Mouse (Mus musculus): ENCODE data around the gene Amt.
"Not testable (repeated sequence)": the region's sequence is repeated elsewhere in the genome, so short reads cannot be mapped to it uniquely, and the experiment has no call there.

Gene Amt

DNA sequence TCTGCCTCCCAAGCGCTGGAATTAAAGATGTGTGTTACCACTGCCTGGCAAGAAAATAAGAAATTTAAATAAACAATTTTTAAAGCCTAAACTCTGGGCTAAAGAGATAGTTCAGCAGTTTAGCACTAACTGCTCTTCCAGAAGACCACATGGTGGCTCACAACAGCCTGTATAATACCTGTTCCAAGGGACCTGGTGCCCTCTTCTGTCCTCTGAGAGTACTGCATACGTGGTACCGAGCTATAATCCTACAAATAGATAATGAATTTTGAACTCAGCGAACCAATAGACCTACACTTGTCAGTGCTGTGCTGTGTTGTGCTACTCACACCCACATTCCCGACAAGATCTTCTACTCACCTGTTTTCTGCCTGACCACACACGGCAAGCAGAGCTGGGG lies 12.2 kb upstream of the Amt start:
- DNase-seq, result peak; percentile 74

DNA sequence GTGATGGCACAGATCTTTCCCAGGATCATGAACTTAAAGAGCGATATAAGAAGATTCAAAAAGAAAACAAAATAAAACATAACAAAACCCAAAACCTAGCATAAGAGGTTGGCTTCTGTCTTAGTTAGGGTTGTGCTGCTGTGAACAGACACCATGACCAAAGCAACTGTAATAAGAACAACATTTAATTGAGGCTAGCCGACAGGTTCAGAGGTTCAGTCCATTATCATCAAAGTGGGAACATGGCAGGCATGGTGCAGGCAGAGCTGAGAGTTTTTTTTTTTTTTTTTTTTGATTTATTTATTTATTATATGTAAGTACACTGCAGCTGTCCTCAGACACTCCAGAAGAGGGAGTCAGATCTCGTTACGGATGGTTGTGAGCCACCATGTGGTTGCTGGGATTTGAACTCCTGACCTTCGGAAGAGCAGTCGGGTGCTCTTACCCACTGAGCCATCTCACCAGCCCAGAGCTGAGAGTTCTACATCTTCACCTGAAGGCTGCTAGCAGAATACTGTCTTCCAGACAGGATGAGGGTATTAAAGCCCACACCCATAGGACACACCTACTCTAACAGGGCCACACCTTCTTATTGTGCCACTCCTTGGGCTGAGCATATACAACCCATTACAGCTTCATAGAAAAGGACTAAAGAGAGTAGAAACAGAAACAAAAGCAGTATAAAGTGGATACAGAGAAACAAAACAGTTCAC lies 9.0 kb upstream of the Amt start:
- not testable (repeated sequence) for DNase-seq

DNA sequence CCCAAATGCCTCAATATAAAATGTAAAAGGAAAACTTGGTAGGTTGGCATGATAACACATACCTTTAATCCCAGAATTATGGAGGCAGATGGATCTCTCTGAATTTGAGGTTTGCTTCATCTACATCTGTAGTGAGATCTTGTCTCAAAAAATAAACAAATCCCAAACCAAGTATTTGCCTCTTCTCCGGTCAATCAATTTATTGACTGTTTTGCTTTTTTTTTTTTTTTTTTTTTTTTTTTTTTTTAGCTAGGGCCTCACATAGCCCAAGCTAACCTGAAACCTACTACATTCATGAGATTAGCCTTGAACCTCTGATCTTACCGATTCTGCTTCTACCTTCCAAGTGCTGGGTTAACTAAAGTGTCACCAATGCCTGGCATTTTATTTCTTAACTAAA lies 7.3 kb upstream of the Amt start:
- no peak for DNase-seq

DNA sequence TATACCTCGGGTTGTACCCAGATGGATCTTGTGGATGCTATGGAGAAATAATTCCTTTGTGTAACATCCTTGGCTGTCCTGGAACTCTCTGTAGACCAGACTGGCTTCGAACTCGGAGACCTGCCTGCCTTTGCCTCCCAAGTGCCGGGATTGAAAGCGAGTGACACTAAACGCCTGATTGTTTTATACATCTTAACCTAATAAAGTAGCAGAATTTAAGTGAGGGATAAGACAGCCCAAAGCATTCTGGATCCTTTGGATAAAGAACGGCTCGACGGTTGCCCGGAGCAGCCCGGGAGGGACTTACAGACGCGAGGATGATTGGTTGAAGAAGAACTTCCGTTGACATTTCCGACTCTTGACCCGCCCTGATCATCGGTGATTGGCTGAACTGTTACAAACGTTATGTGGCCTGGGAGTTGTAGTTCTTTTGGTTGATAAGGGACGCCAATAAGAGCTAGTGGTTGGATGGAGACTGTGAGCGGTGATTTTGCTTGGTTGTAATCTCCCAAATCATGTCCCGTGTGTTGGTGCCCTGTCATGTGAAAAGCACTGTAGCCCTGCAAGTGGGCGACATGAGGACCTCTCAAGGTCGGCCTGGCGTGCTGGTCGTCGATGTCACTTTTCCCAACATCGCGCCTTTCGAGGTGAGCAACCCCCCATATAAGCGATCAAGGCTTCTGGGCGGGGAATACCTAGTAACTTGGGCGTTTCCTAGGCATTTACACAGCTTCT lies 6.5 kb upstream of the Amt start, which contains the start of gene Nicn1:
Gene Nicn1, plus strand, starts transcription at position 414 of the 735 bp plus-strand sequence.
- peak; percentile 82 for DNase-seq

DNA sequence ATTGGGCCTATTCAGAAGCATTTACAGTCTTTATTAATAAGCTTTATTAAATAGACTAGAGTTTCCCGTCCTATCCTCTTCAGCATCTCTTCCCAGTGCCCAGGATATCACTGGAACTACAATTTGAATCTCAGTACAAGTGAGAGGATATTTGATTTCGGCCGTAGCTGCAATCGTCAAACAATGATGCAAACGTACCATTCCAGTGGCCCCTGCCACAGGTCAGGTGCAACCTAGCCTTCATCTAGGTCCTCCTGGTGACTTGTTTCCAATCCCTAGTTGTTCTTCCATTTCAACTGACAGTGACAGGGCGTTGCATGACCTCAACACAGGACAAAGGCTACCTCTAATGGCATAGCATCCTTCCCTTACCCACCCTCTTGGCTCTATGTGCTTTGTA lies 5.9 kb upstream of the Amt start:
- DNase-seq, result no peak

DNA sequence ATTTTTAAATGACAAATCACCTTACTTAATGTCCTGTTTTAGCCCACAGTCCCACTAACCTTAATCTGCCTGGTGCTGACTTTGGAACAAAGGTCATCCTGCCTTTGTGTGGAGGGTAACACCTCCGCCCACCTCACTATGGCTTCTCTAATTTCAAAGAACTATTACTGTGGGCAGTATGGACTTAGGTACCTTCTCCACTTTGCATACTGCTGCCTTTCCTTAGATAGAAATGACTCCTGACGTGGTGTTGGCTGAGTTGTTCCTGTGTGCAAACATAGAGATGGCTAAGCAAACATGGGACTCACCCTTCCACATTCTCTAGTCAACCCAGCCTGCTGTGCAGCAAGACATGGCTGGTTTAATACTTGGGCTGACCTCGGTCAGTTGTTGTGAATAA lies 5.2 kb downstream of the Amt start:
- no peak for DNase-seq

DNA sequence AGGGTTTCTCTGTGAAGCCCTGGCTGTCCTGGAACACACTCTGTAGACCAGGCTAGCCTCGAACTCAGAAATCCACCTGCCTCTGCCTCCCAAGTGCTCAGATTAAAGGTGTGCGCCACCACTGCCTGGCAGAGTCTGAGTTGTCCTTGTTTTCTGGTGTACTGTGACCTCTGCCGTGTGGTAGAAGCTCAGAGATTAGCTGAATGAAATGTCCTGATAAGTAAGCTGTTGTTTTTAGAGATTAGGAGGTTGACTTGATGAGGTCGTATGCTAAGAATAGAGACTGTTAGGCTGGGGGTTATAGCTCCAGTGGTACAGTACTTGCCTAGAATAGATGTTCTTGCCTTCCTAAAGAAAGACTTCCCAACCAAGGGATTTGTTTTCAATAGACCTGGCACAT lies 8.1 kb downstream of the Amt start:
- DNase-seq, result no peak

DNA sequence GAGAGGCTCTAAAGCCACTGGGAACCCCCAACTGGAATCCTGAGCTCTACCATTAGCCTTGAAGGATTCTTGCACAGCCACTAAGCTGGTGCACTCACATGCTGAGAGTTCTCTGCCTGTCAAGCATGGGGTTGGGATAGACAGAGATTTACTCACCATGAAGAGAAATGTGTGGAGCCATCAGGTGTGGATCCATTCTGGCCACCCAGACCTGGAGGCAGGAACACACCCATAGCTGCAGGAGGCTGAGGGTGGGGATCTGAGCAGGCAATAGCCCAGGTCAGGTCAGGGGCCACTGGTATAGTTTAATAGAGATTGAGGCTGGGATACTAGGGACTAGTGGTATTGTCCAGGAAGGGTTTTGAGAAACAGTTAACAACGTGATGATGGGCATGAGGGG lies 8.5 kb downstream of the Amt start:
- DNase-seq, result no peak

DNA sequence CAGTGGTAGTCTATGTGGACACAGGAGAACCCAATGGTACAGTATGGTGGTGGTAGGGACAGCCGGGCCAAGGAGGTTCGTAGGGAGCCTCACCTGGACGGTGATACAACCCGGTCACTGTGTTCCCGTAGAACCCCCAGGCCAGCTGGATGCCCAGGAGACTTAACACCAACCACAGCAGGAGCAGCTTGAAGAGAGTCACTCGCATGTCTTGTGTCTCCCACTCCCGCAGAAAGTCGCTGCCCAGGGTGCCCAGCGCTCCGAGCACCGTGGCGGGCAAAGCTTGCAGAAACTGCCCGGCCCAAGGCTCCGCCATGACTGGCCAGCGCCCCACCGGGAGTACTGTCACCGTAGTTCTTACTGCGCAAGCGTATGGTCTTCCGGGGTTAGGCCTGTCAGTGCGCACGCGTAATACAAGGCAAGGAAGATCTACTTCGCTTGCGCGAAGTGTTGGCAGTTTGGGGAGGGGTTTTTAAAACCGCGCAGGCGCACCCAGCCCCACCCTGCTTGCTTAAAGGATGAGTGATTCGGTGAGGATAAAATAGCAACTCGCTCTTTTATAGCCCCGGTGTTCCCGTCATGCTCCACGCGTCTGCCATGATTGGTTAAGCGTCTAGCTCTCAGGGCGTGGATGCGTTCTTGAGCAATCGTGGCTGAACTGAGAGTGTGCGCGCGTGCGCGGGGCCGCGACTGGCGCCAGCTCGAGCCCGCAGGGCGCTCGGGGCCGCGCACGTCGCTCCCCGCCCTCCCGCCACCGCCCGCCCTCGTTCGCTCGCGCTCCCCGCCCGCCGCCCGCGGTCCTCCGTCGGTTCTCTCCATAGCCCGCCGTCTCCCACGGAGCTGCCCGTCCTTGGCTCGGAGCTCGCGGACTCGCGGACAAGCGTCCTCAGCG lies 9.2 kb downstream of the Amt start, which contains the start of the genes Rhoa and Tcta:
Gene Rhoa, plus strand, starts transcription at position 501 of the 892 bp plus-strand sequence.
Gene Tcta, minus strand, starts transcription at position 532 of the 892 bp plus-strand sequence.
- DNase-seq, result peak; percentile 95

DNA sequence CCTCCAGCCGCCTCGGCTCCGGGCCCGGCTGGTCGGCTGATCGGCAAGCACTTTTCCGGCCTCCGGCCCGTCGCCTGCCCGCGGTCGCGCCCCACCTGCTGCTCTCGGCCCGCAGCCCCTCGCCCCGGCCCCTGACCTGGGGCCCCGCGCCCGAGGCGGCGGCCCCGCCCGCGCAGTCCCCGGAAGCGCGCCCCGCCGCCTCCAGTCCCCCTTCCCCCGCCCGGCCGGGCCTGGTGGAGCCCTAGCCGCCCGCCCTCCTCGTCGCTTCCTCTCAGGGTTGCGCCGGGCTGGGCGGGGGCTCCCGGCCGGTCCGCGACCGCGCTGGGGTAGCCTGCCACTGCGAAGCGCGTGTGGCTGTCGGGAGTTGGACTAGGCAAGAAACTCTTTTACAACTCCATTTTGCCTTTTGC lies 9.9 kb downstream of the Amt start:
- peak; percentile 66 for DNase-seq

DNA sequence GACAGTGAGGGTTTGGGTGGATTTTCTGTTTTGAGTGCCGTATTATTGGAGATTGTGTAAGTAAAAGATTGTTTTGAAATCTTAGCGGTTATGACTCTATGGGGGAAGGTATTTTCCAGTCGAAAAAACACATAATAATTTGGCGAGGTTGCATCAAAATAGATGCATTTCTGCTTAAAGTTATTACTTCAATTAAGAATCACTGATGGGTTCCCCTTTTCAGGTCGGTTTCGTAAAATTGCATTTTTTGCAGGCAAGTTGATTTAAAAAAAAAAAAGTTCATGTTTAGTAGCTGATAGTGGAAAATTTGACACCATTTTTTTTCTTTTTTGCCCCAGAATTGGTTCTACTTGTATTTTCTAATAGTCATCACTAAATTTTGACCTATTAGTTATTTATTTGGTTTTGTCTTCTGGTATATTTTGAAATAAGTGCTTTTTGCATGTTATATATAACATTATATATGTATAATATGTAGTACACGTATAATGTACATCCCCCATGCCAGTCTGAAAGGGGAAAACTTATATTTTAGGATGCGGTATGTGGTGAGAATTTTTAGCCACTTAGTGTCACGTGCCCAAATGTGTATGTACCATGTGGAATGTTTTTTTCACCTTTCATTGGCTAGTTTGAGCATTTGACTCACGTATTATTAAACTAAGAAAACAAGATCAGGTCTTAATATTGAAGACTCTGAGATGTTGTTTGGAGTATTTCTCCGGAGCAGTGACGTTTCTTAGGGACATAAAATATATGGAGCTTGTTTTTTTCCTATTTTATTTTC lies 10.6 kb downstream of the Amt start:
- DNase-seq, result no peak

DNA sequence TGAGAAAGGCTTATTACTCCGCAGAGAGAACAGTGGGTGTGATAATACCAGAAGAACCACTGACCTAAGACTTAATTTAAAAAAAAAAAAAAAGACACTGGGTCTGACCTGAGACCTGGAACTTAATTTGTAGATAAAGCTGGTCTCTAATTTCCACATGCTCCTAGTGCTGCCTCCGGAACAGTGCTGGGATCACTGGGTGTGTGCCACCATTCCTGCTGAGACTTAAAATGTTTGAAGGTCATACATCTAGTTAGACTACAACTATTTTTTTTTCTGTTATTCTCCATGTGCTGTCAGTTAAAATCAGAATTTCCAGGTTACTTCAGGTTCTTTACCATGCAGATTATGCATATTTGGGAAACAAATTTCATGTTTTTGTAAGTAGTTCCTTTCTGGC lies 11.5 kb downstream of the Amt start:
- no peak for DNase-seq

DNA sequence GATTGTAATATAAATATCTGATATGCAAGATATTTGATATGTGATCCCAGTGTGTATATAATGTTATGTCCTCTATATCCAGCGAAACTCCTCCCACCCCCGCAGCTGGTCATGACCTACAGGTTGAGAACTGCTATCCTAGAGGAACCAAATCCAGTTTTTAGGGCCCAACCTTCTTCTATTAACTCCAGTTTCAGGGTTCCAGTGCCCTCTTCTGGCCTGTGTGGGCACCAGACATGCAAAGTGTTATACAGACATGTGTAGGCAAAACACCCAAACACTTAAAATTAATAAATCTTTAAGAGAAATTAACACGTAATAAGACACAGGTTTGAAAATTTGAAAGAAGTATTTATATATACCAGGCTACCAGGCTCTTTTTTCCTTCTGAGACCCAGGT lies 20.9 kb downstream of the Amt start:
- no peak for DNase-seq

DNA sequence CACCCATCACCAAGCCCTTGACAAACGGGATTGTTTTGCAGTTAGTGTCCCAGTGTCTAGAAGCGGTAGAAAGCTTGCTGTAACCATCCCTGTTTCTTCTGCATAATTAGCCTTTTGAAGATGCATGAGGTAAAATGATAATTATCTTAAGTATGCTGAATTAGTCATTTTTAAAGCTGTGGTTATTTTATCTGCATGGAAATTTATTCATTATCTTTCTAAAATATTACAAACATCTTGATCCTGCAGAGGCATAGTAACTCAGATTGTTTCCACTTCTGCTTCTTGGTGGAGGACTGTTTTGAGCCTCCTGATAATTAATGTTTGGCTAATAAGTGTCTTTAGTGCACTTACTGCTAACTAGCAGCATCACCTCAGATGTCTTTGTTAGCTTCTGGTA lies 21.8 kb downstream of the Amt start:
- no peak for DNase-seq

DNA sequence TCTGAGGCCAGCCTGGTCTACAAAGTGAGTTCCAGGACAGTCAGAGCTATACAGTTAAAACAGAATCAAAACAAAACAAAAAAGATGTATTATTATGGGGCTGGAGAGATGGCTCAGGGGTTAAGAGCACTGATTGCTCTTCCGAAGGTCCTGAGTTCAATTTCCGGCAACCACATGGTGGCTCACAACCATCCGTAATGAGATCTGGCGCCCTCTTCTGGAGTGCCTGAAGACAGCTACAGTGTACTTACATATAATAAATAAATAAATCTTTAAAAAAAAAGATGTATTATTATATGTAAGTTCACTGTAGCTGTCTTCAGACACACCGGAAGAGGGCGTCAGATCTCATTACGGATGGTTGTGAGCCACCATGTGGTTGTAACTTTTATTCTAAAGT lies 25.4 kb downstream of the Amt start:
- not testable (repeated sequence) for DNase-seq

DNA sequence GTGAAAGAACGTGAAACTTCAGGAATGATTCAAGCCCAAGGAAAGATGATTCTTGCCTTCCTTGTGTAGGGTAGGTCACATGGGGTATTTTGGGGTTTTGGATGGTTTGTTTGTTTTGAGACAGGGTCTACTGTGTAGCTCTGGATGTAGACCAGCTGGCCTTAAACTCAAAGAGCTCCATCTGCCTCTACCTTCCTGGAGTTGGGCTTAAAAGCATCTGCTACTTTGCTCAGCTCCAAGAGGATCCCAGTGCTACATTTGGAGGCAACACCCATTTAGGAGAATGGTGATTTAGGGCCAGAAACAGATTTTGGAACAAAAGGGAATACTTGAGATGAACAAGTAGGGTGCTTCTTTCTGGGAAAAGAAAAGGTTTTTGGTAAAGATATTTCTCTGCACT lies 28.1 kb downstream of the Amt start:
- DNase-seq, result no peak

DNA sequence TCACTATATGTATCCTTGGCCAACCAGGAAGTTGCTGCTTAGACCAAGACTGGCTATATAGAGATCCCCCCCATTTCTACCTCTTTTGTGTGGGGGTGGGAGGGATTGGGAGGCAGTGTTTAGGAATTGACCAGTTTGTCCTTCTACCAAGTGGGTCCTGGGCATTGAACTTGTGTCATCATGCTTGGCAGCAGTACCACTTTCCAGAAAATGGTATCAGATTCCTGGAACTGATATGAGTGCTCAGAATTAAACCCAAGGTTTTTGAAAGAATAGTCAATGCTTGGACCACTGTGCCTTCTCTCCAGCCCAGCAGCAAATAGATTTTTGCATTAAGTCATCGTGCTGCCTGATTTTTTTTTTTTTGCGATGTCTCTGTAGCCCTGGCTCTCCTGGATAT lies 29.2 kb downstream of the Amt start:
- no peak for DNase-seq

DNA sequence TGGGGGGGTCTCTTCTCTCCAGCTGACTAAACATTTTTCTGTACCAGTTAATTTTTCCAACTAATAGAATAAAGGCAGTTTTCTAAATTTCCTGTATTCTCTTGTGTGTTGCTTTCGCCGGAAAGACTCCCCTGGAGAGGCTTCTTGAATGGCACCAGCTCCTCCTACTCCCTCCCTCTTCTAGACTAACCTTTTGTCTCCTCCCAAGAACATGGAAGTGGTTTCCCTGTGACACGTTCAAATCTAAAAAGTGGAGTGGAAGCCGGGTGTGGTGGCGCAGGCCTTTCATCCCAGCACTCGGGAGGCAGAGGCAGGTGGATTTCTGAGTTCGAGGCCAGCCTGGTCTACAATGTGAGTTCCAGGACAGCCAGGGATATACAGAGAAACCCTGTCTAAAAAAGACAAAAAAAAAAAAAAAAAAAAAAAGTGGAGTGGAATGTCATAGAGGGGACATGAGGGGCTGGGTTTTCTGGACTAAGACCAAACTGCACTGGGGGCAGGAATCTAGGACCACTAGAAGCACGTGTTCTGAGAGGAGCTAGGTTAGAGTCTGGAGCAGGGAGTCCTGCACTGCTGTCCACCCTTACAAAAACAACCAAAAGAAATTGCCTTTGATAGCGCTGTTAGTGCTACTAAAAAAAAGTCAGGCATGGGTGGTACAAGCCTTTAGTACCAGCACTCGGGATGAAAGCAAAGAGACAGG lies 41.3 kb downstream of the Amt start:
- no peak for DNase-seq

DNA sequence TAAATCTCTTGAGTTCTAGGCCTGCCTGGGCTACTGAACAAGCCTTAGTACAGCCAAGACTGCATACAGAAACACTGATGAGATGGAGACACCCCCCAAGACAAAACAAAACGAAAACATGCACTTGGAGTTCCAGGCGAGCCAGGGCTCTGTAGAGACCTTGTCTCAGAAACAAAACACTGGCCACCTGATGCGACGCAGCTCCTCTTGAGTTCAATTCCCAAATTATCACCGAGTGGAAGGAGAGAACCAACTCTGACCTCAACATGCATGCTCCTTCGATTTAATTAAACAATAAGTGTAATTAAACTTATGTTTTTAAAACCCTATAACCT lies 41.9 kb downstream of the Amt start:
- DNase-seq, result no peak

DNA sequence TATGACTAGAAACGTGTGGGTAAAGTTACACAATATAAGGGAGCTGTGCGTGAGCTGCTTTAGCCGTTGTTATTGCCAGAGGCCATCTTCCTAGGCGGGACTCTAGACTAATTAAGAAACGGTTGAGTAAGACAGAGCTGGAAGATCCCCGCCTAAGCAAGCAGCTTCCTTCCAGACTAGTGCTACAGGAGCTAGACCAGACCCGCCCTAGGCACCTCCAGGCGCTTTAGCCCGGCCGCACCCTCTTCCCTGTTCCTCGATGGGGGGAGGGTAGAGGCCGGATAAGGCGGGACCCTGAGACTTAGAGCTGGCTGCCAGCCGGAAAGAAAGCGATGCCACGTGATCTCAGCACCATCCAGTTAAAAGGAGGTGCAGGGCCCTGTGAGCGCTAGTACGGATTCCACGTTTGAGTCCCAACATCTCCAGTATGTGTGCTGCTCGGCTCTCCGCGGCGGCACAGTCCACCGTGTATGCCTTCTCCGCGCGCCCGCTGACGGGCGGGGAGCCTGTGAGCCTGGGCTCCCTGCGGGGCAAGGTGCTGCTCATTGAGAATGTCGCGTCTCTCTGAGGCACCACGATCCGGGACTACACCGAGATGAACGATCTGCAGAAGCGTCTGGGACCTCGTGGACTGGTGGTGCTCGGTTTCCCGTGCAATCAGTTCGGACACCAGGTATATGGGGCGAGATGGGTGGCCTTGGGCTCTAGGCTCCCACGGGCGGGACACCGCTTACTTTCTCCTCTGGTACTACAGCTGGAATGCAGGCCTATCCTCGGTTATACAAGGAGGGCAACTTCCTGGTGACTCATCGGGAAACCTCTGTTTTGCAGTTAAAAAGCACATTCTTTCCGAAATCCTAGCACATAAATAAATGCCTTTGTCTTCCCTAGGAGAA lies 42.5 kb downstream of the Amt start, which contains the start of gene Gpx1:
Gene Gpx1, plus strand, starts transcription at position 18 of the 896 bp plus-strand sequence.
- peak; percentile 79 for DNase-seq

DNA sequence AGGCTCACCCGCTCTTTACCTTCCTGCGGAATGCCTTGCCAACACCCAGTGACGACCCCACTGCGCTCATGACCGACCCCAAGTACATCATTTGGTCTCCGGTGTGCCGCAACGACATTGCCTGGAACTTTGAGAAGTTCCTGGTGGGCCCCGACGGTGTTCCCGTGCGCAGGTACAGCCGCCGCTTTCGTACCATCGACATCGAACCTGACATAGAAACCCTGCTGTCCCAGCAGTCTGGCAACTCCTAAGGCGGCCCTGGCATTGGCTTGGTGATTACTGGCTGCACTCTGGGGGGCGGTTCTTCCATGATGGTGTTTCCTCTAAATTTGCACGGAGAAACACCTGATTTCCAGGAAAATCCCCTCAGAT lies 43.2 kb downstream of the Amt start:
- DNase-seq, result no peak
